Mouse (Mus musculus) CH12.LX (cell line): ENCODE measurements around the gene Olfr655. TPM values are rescaled to one million over a fixed set of nuclear protein-coding genes. Genes with fewer than 3 reads are reported as not detected.

ENCODE experiments used
- DNase-seq: peaks from one replicate; pipeline ENCODE4 v3.0.0-alpha.2; 2013; ENCODE audit errors: extremely low read depth
- H3K27ac ChIP-seq: 2 replicates; pipeline ENCODE4 v1.5.1; 2012; ENCODE audit warnings: low read depth, mild to moderate bottlenecking, control low read depth, moderate library complexity; ENCODE audit not compliant: insufficient read depth
- H3K27me3 ChIP-seq: replicated peaks from 2 replicates; pipeline ENCODE3; 2012; ENCODE audit warnings: inconsistent platforms
- H3K36me3 ChIP-seq, 2 experiments: replicated peaks in 1 of 2; 2 replicates each; pipeline versions ENCODE3 to v1.6.1; 2012; ENCODE audit warnings: inconsistent platforms in 1 of 2, low read length in 1 of 2, mild to moderate bottlenecking in 1 of 2, mixed read lengths in 1 of 2, moderate library complexity in 1 of 2; ENCODE audit not compliant: control insufficient read depth in 1 of 2, insufficient read depth in 1 of 2
- H3K4me1 ChIP-seq, 2 experiments: 2 replicates each; pipeline ENCODE4 v1.6.1; 2012; ENCODE audit warnings: inconsistent platforms in 1 of 2, moderate library complexity in 1 of 2; ENCODE audit not compliant: insufficient read depth in 2 of 2, control insufficient read depth in 1 of 2
- H3K4me2 ChIP-seq: 2 replicates; pipeline ENCODE4 v1.6.1; 2012; ENCODE audit warnings: low read depth, mild to moderate bottlenecking, control low read depth; ENCODE audit not compliant: poor library complexity, insufficient read depth, severe bottlenecking
- H3K4me3 ChIP-seq, 3 experiments: fragments of 150-350 bp in 1 of 3; sonication (generic) in 1 of 3; replicated peaks in 1 of 3; 2 replicates each; pipeline versions ENCODE3 to v1.5.1; 2011 to 2012; ENCODE audit warnings: low read depth in 2 of 3, low read length in 2 of 3, mild to moderate bottlenecking in 2 of 3, moderate library complexity in 2 of 3, control low read depth in 1 of 3, improper control_type of control experiment in 1 of 3, inconsistent platforms in 1 of 3, mixed read lengths in 1 of 3; ENCODE audit not compliant: poor library complexity in 1 of 3
- H3K79me2 ChIP-seq: replicated peaks from 2 replicates; pipeline ENCODE4 v1.6.1; 2012; ENCODE audit warnings: mild to moderate bottlenecking, moderate library complexity; ENCODE audit not compliant: control insufficient read depth, poor library complexity, insufficient read depth, severe bottlenecking; ENCODE audit errors: extremely low read depth
- H3K9ac ChIP-seq: 2 replicates; pipeline ENCODE4 v1.6.1; 2012; ENCODE audit warnings: low read depth, mild to moderate bottlenecking, control low read depth, moderate library complexity; ENCODE audit not compliant: insufficient read depth
- H3K9me3 ChIP-seq: replicated peaks from 2 replicates; pipeline ENCODE3; 2012; ENCODE audit warnings: low read length, inconsistent platforms, mixed read lengths
- CHD2 ChIP-seq: IDR thresholded peaks from 2 replicates; pipeline ENCODE4 v1.6.1; 2011; ENCODE audit warnings: low read length, improper control_type of control experiment
- CTCF ChIP-seq, 2 experiments: IDR thresholded peaks in 1 of 2; conservative IDR thresholded peaks in 1 of 2; 2 replicates each; pipeline ENCODE4 v1.5.1; 2011 to 2012; ENCODE audit warnings: low read depth in 2 of 2, low read length in 2 of 2, improper control_type of control experiment in 1 of 2, inconsistent platforms in 1 of 2, mild to moderate bottlenecking in 1 of 2, moderate library complexity in 1 of 2
- EP300 ChIP-seq: IDR thresholded peaks from 2 replicates; pipeline ENCODE4 v1.6.1; 2011; ENCODE audit warnings: low read length, improper control_type of control experiment
- GABPA ChIP-seq: IDR thresholded peaks from 2 replicates; pipeline ENCODE4 v1.6.1; 2012; ENCODE audit warnings: low read depth, low read length, improper control_type of control experiment, inconsistent platforms; ENCODE audit not compliant: insufficient replicate concordance
- JUND ChIP-seq: conservative IDR thresholded peaks from 2 replicates; pipeline ENCODE4 v1.6.1; 2011; ENCODE audit warnings: low read depth, low read length, improper control_type of control experiment
- MAFK ChIP-seq: IDR thresholded peaks from 2 replicates; pipeline ENCODE4 v1.6.1; 2011; ENCODE audit warnings: low read length, improper control_type of control experiment; ENCODE audit not compliant: insufficient replicate concordance
- MAX ChIP-seq: IDR thresholded peaks from 2 replicates; pipeline ENCODE4 v1.6.1; 2011; ENCODE audit warnings: low read length, improper control_type of control experiment
- MEF2A ChIP-seq: IDR thresholded peaks from 2 replicates; pipeline ENCODE4 v1.6.1; 2014; ENCODE audit warnings: low read depth, mild to moderate bottlenecking, inconsistent platforms, low read length, improper control_type of control experiment, borderline replicate concordance
- MYC ChIP-seq: IDR thresholded peaks from 2 replicates; pipeline ENCODE4 v1.6.1; 2011; ENCODE audit warnings: low read depth, mild to moderate bottlenecking, improper control_type of control experiment, low read length
- NELFE ChIP-seq: IDR thresholded peaks from 2 replicates; pipeline ENCODE4 v1.6.1; 2011; ENCODE audit warnings: low read depth, low read length, improper control_type of control experiment
- POLR2A ChIP-seq: IDR thresholded peaks from 2 replicates; pipeline ENCODE4 v1.6.1; 2011; ENCODE audit warnings: low read depth, mild to moderate bottlenecking, improper control_type of control experiment, low read length
- POLR2AphosphoS2 ChIP-seq: IDR thresholded peaks from 2 replicates; pipeline ENCODE4 v1.6.1; 2011; ENCODE audit warnings: low read depth, low read length, improper control_type of control experiment
- RAD21 ChIP-seq: IDR thresholded peaks from 2 replicates; pipeline ENCODE4 v1.6.1; 2011; ENCODE audit warnings: low read depth, mild to moderate bottlenecking, low read length, improper control_type of control experiment, moderate library complexity
- RCOR1 ChIP-seq: conservative IDR thresholded peaks from 2 replicates; pipeline ENCODE4 v1.6.1; 2012; ENCODE audit warnings: low read depth, mild to moderate bottlenecking, inconsistent platforms, low read length, improper control_type of control experiment
- SMC3 ChIP-seq: IDR thresholded peaks from 2 replicates; pipeline ENCODE4 v1.6.1; 2011; ENCODE audit warnings: low read depth, low read length, improper control_type of control experiment
- TBP ChIP-seq: conservative IDR thresholded peaks from 2 replicates; pipeline ENCODE4 v1.6.1; 2011; ENCODE audit warnings: low read depth, low read length, improper control_type of control experiment
- USF2 ChIP-seq: conservative IDR thresholded peaks from 2 replicates; pipeline ENCODE4 v1.6.1; 2011; ENCODE audit warnings: low read depth, low read length, improper control_type of control experiment
- ZC3H11A ChIP-seq: IDR thresholded peaks from 2 replicates; pipeline ENCODE4 v1.6.1; 2012; ENCODE audit warnings: low read depth, mild to moderate bottlenecking, inconsistent platforms, low read length, improper control_type of control experiment
- ZMIZ1 ChIP-seq: IDR thresholded peaks from 2 replicates; pipeline ENCODE4 v1.6.1; 2012; ENCODE audit warnings: low read depth, mild to moderate bottlenecking, inconsistent platforms, low read length, improper control_type of control experiment
- ZNF384 ChIP-seq: IDR thresholded peaks from 2 replicates; pipeline ENCODE4 v1.6.1; 2012; ENCODE audit warnings: low read depth, low read length, improper control_type of control experiment, inconsistent platforms
- dilution Hi-C: fragments of 300-500 bp; cut with MboI; formaldehyde crosslinking; loops from 2 replicates; pipeline ENCODE4 v1.14.3; 2020; ENCODE audit warnings: low sequenced_read_pairs; ENCODE audit not compliant: extremely low pct_unique_long_range_greater_than_20kb, extremely low pct_ligation_motif_present
- in situ Hi-C: fragments of 300-500 bp; cut with MboI; formaldehyde crosslinking; loops from 3 replicates; pipeline ENCODE4 v1.14.3; 2019; ENCODE audit warnings: low sequenced_read_pairs, low pct_ligation_motif_present, low pct_unique_long_range_greater_than_20kb, mixed read lengths
- polyA plus RNA-seq: library from polyadenylated mRNA; unstranded; fragments of >175 nt; gene quantifications from 2 replicates; pipeline ENCODE4 v1.2.1, GENCODE M21; 2012; ENCODE audit warnings: low read depth; ENCODE audit not compliant: insufficient read length
- total RNA-seq, 2 experiments: library from RNA; depleted of rRNA; stranded (reverse); fragments of 300-350 nt in 1 of 2; fragments of >200 nt in 1 of 2; gene quantifications; 2 replicates each; pipeline ENCODE4 v1.2.3; 2012 to 2014

Gene Olfr655
- total RNA-seq (2012; rRNA removed) = not detected in 2 replicates
- total RNA-seq (2014; rRNA removed) = not detected in 2 replicates
- 0.76 and 0.80 TPM in 2 replicates for polyA plus RNA-seq

- Histone ChIP-seq H3K27me3 (no peaks in the 10 kb centered on the region), H3K9ac (no peak within 1 kb of the TSS), H3K79me2 (no peaks in the 10 kb centered on the region), H3K4me1 (no peaks in the 10 kb centered on the region; a peak in 1 of 4 replicates), H3K27ac (no peak within 1 kb of the TSS), H3K4me2 (no peak within 1 kb of the TSS), H3K36me3 (no peaks in the 10 kb centered on the region), H3K9me3 (no peaks in the 10 kb centered on the region), H3K4me3 (no peak within 1 kb of the TSS)
- dilution Hi-C loops (no loop called here), in situ Hi-C loops (no loop called here)
- no peak for TF ChIP-seq ZC3H11A
- TF ChIP-seq POLR2A = no peak
- TF ChIP-seq CHD2 = no peak
- no peak for TF ChIP-seq USF2
- DNase-seq = no peak
Observed at GRCm38 (mm10) chr7:104601679-104602078, at the start of gene Olfr655. TSS of gene Olfr655 (minus strand) at chr7:104601779.

GRCm38 (mm10) chr7:104646841-104647482 is 45.4 kb upstream of the Olfr655 start, which contains the start of gene Olfr658:
TSS of gene Olfr658 (minus strand) at chr7:104647305.
- Histone ChIP-seq H3K4me1 (peaks cover 0 to 4% of the 10 kb centered on the region in 2 experiments; a peak in 1 of 4 replicates), H3K79me2 (no peaks in the 10 kb centered on the region), H3K27me3 (no peaks in the 10 kb centered on the region), H3K36me3 (no peaks in the 10 kb centered on the region), H3K9ac (no peak within 1 kb of the TSS), H3K4me3 (no peak within 1 kb of the TSS), H3K27ac (no peak within 1 kb of the TSS), H3K9me3 (no peaks in the 10 kb centered on the region), H3K4me2 (peak within 1 kb of the TSS; percentile 24; the same call in 1 of the 2 replicates)
- peak; percentile 15 for DNase-seq
- in situ Hi-C loops (no loop called here), dilution Hi-C loops (no loop called here)
- TF ChIP-seq JUND (no peak), RAD21 (peak; percentile 48), SMC3 (peak; percentile 62), MAX (no peak), ZNF384 (no peak), MYC (0 out of 2 replicates have a peak, but pooled peaks have one; percentile 14), CTCF (conservative IDR thresholded peaks at IDR 0.05 in 1 of 2, IDR thresholded peaks at IDR 0.05 in 1 of 2; ENCODE audit: low read depth in 2 of 2, low read length in 2 of 2) (peak in 1 of 2 experiments; percentile 75; a peak in 2 of 4 replicates)
- TF ChIP-seq, all 38 proteins: peak for 4

GRCm38 (mm10) chr7:104624494-104624893 is 22.9 kb upstream of the Olfr655 start, which contains the start of gene Olfr657:
TSS of gene Olfr657 (plus strand) at chr7:104624794.
- dilution Hi-C loops = no loop called here
- no peaks in the 10 kb centered on the region for H3K79me2 ChIP-seq
- H3K4me2 ChIP-seq = no peak within 1 kb of the TSS
- H3K27me3 ChIP-seq = no peaks in the 10 kb centered on the region
- H3K36me3 ChIP-seq = no peaks in the 10 kb centered on the region
- in situ Hi-C loops = no loop called here
- H3K27ac ChIP-seq = no peak within 1 kb of the TSS
- no peak within 1 kb of the TSS for H3K4me3 ChIP-seq
- TF ChIP-seq JUND = no peak
- TF ChIP-seq ZNF384 = no peak
- TF ChIP-seq RCOR1 = no peak
- TF ChIP-seq NELFE = no peak
- no peak for TF ChIP-seq ZMIZ1
- TF ChIP-seq GABPA = no peak
- no peak for TF ChIP-seq EP300
- TF ChIP-seq RAD21 = no peak
- no peak for TF ChIP-seq MAFK
- TF ChIP-seq TBP = no peak
- no peak for TF ChIP-seq USF2
- no peak for TF ChIP-seq MAX
- TF ChIP-seq MEF2A = no peak
- TF ChIP-seq POLR2AphosphoS2 = no peak
- no peaks in the 10 kb centered on the region for H3K9me3 ChIP-seq
- H3K9ac ChIP-seq = no peak within 1 kb of the TSS
- no peaks in the 10 kb centered on the region for H3K4me1 ChIP-seq
- DNase-seq = no peak
